Mouse (Mus musculus) forebrain, embryonic 12.5 days (tissue): ENCODE measurements around the gene Hdac4. TPM values are rescaled to one million over a fixed set of nuclear protein-coding genes. Genes with fewer than 3 reads are reported as not detected.

Experiments used
- ATAC-seq: fragments of 200-750 bp; cut with Nextera tagmentation; 2 replicates; pipeline ENCODE4 v1.8.0; 2017; ENCODE audit warnings: moderate TSS enrichment; ENCODE audit not compliant: low FRiP score
- H3K27ac ChIP-seq: fragments of 300-500 bp; sonication (generic); 2 replicates; pipeline ENCODE4 v1.5.1; 2016; ENCODE audit warnings: mild to moderate bottlenecking
- H3K27me3 ChIP-seq: fragments of 300-500 bp; sonication (generic); 2 replicates; pipeline ENCODE4 v1.6.1; 2016; ENCODE audit warnings: mild to moderate bottlenecking
- H3K36me3 ChIP-seq: fragments of 300-500 bp; sonication (generic); replicated peaks from 2 replicates; pipeline ENCODE4 v1.6.1; 2016; ENCODE audit warnings: mild to moderate bottlenecking
- H3K4me1 ChIP-seq: fragments of 300-500 bp; sonication (generic); 2 replicates; pipeline ENCODE4 v1.6.1; 2016
- H3K4me2 ChIP-seq: fragments of 300-500 bp; sonication (generic); 2 replicates; pipeline ENCODE4 v1.6.1; 2016; ENCODE audit warnings: mild to moderate bottlenecking, moderate library complexity
- H3K4me3 ChIP-seq: fragments of 300-500 bp; sonication (generic); replicated peaks from 2 replicates; pipeline ENCODE4 v1.5.1; 2016; ENCODE audit warnings: mild to moderate bottlenecking
- H3K9ac ChIP-seq: fragments of 300-500 bp; sonication (generic); 2 replicates; pipeline ENCODE4 v1.6.1; 2016; ENCODE audit warnings: mild to moderate bottlenecking
- H3K9me3 ChIP-seq: fragments of 300-500 bp; sonication (generic); 2 replicates; pipeline ENCODE4 v1.6.1; 2016
- whole genome bisulfite sequencing: fragments of 180-500 bp; shearing (Covaris S2); methylation state at CpG from one replicate; pipeline ENCODE4 v1.1.7; 2016; 5-methylcytosine and 5-hydroxymethylcytosine counted together
- polyA plus RNA-seq: library from polyadenylated mRNA; unstranded; fragments of >200 nt; fragmentation: Nextera tagmentation; extraction: Ambion mirVana; gene quantifications from 2 replicates; pipeline ENCODE4 v1.2.1, GENCODE M21; 2016

Gene Hdac4
- polyA plus RNA-seq, 1 experiment from 2014 or later, result 24.8 TPM

GRCm38 (mm10) chr1:92023906-92024305, 171.6 kb downstream of the Hdac4 start:
- Histone ChIP-seq H3K27me3 (no peaks in the 10 kb centered on the region), H3K4me2 (no peak overlapping the region), H3K4me1 (0 out of 2 replicates have a peak, but pooled peaks cover 3% of the 10 kb centered on the region), H3K4me3 (no peak overlapping the region), H3K9me3 (no peaks in the 10 kb centered on the region), H3K36me3 (peaks cover 10% of the 10 kb centered on the region), H3K27ac (no peak overlapping the region), H3K9ac (no peak overlapping the region)
- ATAC-seq, result no peak
- 92% methylated on average over 3 of the region's 3 CpGs for WGBS

- H3K36me3 ChIP-seq, result peaks cover 8% of the 10 kb centered on the region
- ATAC-seq, result no peak
- H3K4me1 ChIP-seq, result 0 out of 2 replicates have a peak, but pooled peaks cover 3% of the 10 kb centered on the region
- no peaks in the 10 kb centered on the region for H3K27me3 ChIP-seq
- H3K4me3 ChIP-seq, result no peak overlapping the region
- no peak overlapping the region for H3K27ac ChIP-seq
- no peaks in the 10 kb centered on the region for H3K9me3 ChIP-seq
- H3K4me2 ChIP-seq, result no peak overlapping the region
- no peak overlapping the region for H3K9ac ChIP-seq
- WGBS, result 81% methylated on average over 4 of the region's 4 CpGs
Observed at GRCm38 (mm10) chr1:92022009-92022408, 173.5 kb downstream of the Hdac4 start.

GRCm38 (mm10) chr1:92015938-92016672, 179.4 kb downstream of the Hdac4 start:
- WGBS, result 76% methylated on average over 4 of the region's 4 CpGs
- H3K27me3 ChIP-seq, result no peaks in the 10 kb centered on the region
- H3K4me1 ChIP-seq, result no peaks in the 10 kb centered on the region; the same call in 1 of the 2 replicates
- H3K9ac ChIP-seq, result no peak overlapping the region
- no peak for ATAC-seq
- H3K9me3 ChIP-seq, result no peaks in the 10 kb centered on the region
- no peak overlapping the region for H3K27ac ChIP-seq
- no peak overlapping the region for H3K4me3 ChIP-seq
- H3K36me3 ChIP-seq, result peaks cover 11% of the 10 kb centered on the region; the same call in 1 of the 2 replicates
- H3K4me2 ChIP-seq, result no peak overlapping the region

GRCm38 (mm10) chr1:92015252-92015651, 180.2 kb downstream of the Hdac4 start:
- no peak overlapping the region for H3K27ac ChIP-seq
- no peaks in the 10 kb centered on the region for H3K9me3 ChIP-seq
- H3K4me1 ChIP-seq, result no peaks in the 10 kb centered on the region; the same call in 1 of the 2 replicates
- H3K9ac ChIP-seq, result no peak overlapping the region
- H3K36me3 ChIP-seq, result peaks cover 11% of the 10 kb centered on the region; the same call in 1 of the 2 replicates
- ATAC-seq, result no peak
- no peaks in the 10 kb centered on the region for H3K27me3 ChIP-seq
- H3K4me3 ChIP-seq, result no peak overlapping the region
- no peak overlapping the region for H3K4me2 ChIP-seq

GRCm38 (mm10) chr1:92014496-92014895, 181.0 kb downstream of the Hdac4 start:
- Histone ChIP-seq H3K27ac (no peak overlapping the region), H3K4me3 (no peak overlapping the region), H3K36me3 (peaks cover 11% of the 10 kb centered on the region; the same call in 1 of the 2 replicates), H3K4me2 (no peak overlapping the region), H3K27me3 (no peaks in the 10 kb centered on the region), H3K4me1 (no peaks in the 10 kb centered on the region; the same call in 1 of the 2 replicates), H3K9me3 (no peaks in the 10 kb centered on the region), H3K9ac (no peak overlapping the region)
- no peak for ATAC-seq

- Histone ChIP-seq H3K27me3 (no peaks in the 10 kb centered on the region), H3K27ac (no peak overlapping the region), H3K9ac (no peak overlapping the region), H3K36me3 (peaks cover 5% of the 10 kb centered on the region; the same call in 1 of the 2 replicates), H3K9me3 (no peaks in the 10 kb centered on the region), H3K4me1 (no peaks in the 10 kb centered on the region), H3K4me2 (no peak overlapping the region), H3K4me3 (no peak overlapping the region)
- 12% methylated on average over 1 of the region's 1 CpGs for WGBS
- ATAC-seq, result no peak
Observed at GRCm38 (mm10) chr1:92006666-92007065, 188.8 kb downstream of the Hdac4 start.

- Histone ChIP-seq H3K4me1 (no peaks in the 10 kb centered on the region), H3K9ac (no peak overlapping the region), H3K27ac (no peak overlapping the region), H3K4me2 (no peak overlapping the region), H3K27me3 (no peaks in the 10 kb centered on the region), H3K36me3 (peaks cover 8% of the 10 kb centered on the region; the same call in 1 of the 2 replicates), H3K4me3 (no peak overlapping the region), H3K9me3 (no peaks in the 10 kb centered on the region)
- WGBS, result 37% methylated on average over 2 of the region's 2 CpGs
- ATAC-seq, result no peak
Observed at GRCm38 (mm10) chr1:92005617-92005940, 189.9 kb downstream of the Hdac4 start.

- Histone ChIP-seq H3K4me3 (no peak overlapping the region), H3K36me3 (peaks cover 10% of the 10 kb centered on the region; the same call in 1 of the 2 replicates), H3K27ac (no peak overlapping the region), H3K4me2 (no peak overlapping the region), H3K4me1 (no peaks in the 10 kb centered on the region), H3K27me3 (no peaks in the 10 kb centered on the region), H3K9ac (no peak overlapping the region), H3K9me3 (no peaks in the 10 kb centered on the region)
- WGBS, result 82% methylated on average over 8 of the region's 8 CpGs
- ATAC-seq, result no peak
Observed at GRCm38 (mm10) chr1:92004906-92005616, 190.4 kb downstream of the Hdac4 start.

GRCm38 (mm10) chr1:92004122-92004521, 191.4 kb downstream of the Hdac4 start:
- Histone ChIP-seq H3K4me3 (no peak overlapping the region), H3K36me3 (peaks cover 13% of the 10 kb centered on the region; the same call in 1 of the 2 replicates), H3K27ac (no peak overlapping the region), H3K4me1 (no peaks in the 10 kb centered on the region), H3K4me2 (no peak overlapping the region), H3K27me3 (no peaks in the 10 kb centered on the region), H3K9me3 (no peaks in the 10 kb centered on the region), H3K9ac (no peak overlapping the region)
- no peak for ATAC-seq
- WGBS, result 48% methylated on average over 1 of the region's 1 CpGs

GRCm38 (mm10) chr1:92000226-92000625, 195.3 kb downstream of the Hdac4 start:
- Histone ChIP-seq H3K4me3 (no peak overlapping the region), H3K4me2 (no peak overlapping the region), H3K27me3 (no peaks in the 10 kb centered on the region), H3K27ac (no peak overlapping the region), H3K9ac (no peak overlapping the region), H3K9me3 (no peaks in the 10 kb centered on the region), H3K4me1 (no peaks in the 10 kb centered on the region), H3K36me3 (peaks cover 28% of the 10 kb centered on the region)
- ATAC-seq, result no peak
- 97% methylated on average over 2 of the region's 2 CpGs for WGBS

GRCm38 (mm10) chr1:91993658-91994165, 201.8 kb downstream of the Hdac4 start:
- no peak for ATAC-seq
- Histone ChIP-seq H3K36me3 (peaks cover 62% of the 10 kb centered on the region), H3K27me3 (no peaks in the 10 kb centered on the region), H3K4me2 (no peak overlapping the region), H3K27ac (no peak overlapping the region), H3K9me3 (no peaks in the 10 kb centered on the region), H3K4me3 (no peak overlapping the region), H3K4me1 (0 out of 2 replicates have a peak, but pooled peaks cover 4% of the 10 kb centered on the region), H3K9ac (no peak overlapping the region)
- WGBS, result 78% methylated on average over 9 of the region's 9 CpGs

GRCm38 (mm10) chr1:91992652-91993051, 202.8 kb downstream of the Hdac4 start:
- Histone ChIP-seq H3K9me3 (no peaks in the 10 kb centered on the region), H3K4me1 (0 out of 2 replicates have a peak, but pooled peaks cover 4% of the 10 kb centered on the region), H3K4me2 (no peak overlapping the region), H3K27ac (no peak overlapping the region), H3K36me3 (peaks cover 67% of the 10 kb centered on the region), H3K4me3 (no peak overlapping the region), H3K27me3 (no peaks in the 10 kb centered on the region), H3K9ac (no peak overlapping the region)
- no peak for ATAC-seq
- 91% methylated on average over 3 of the region's 3 CpGs for WGBS
